Mouse (Mus musculus): ENCODE measurements around the gene Atg14. TPM values are rescaled to one million over a fixed set of nuclear protein-coding genes. Genes with fewer than 3 reads are reported as not detected.

The Atg14 gene
- polyA plus RNA-seq (2012; rRNA removed), result 14.4 and 15.3 TPM in 2 replicates

GRCm38 (mm10) chr14:47570549-47570948, at the start of gene Atg14:
Gene Atg14 (minus strand): TSS chr14:47570649.

Other genes starting within 250 kb of the Atg14 start
- gene Lgals3, start 202.9 kb downstream of the Atg14 start, polyA plus RNA-seq (2012; rRNA removed), result 5.5 and 19.6 TPM in 2 replicates
- 6.5 and 6.9 TPM in 2 replicates for gene Dlgap5, start 152.2 kb downstream of the Atg14 start, polyA plus RNA-seq (2012; rRNA removed)
- 21.4 and 23.3 TPM in 2 replicates for gene Fbxo34, start 120.2 kb downstream of the Atg14 start, polyA plus RNA-seq (2012; rRNA removed)
- 60.7 and 66.1 TPM in 2 replicates for gene Ktn1, start 77.8 kb upstream of the Atg14 start, polyA plus RNA-seq (2012; rRNA removed)